Mouse (Mus musculus) cerebellum, adult 2 months (tissue): ENCODE measurements at regions not wholly inside any gene's neighbourhood (a gene's known extent, or its start where the extent isn't known, plus 50 kb on each side); places are given as distances from the start of the nearest gene placed in this dataset.

Experiments used
- DNase-seq, 2 experiments: peaks; one replicate each; pipeline ENCODE4 v3.0.0; 2021
- H3K27ac ChIP-seq: fragments of 200-500 bp; 2 replicates; pipeline ENCODE4 v1.5.1; 2012; ENCODE audit warnings: low read length, control low read depth, inconsistent platforms; ENCODE audit not compliant: insufficient read depth
- H3K27me3 ChIP-seq: fragments of 200-500 bp; 2 replicates; pipeline ENCODE4 v1.6.1; 2012; ENCODE audit warnings: inconsistent platforms, mild to moderate bottlenecking, low read length, moderate library complexity; ENCODE audit not compliant: control insufficient read depth, insufficient read depth
- H3K4me1 ChIP-seq: fragments of 200-500 bp; 2 replicates; pipeline ENCODE4 v1.6.1; 2011; ENCODE audit warnings: low read length; ENCODE audit not compliant: control insufficient read depth, insufficient read depth
- H3K4me3 ChIP-seq: fragments of 200-500 bp; replicated peaks from 2 replicates; pipeline ENCODE3; 2011; ENCODE audit warnings: mild to moderate bottlenecking, low read depth, low read length, control low read depth; ENCODE audit not compliant: insufficient read depth
- CTCF ChIP-seq: fragments of 200-500 bp; IDR thresholded peaks from 2 replicates; pipeline ENCODE4 v1.5.1; 2011; ENCODE audit warnings: low read depth, mild to moderate bottlenecking, control low read depth, low read length, moderate library complexity, borderline replicate concordance; ENCODE audit not compliant: insufficient read depth
- POLR2A ChIP-seq: fragments of 200-500 bp; IDR thresholded peaks from 2 replicates; pipeline ENCODE4 v1.6.1; 2011; ENCODE audit warnings: low read length, control low read depth, borderline replicate concordance; ENCODE audit not compliant: insufficient read depth
- WGBS: fragments of 180-500 bp; shearing (Covaris S2); methylation state at CpG from one replicate; pipeline ENCODE4 v1.1.7; 2018; 5-methylcytosine and 5-hydroxymethylcytosine counted together

DNA sequence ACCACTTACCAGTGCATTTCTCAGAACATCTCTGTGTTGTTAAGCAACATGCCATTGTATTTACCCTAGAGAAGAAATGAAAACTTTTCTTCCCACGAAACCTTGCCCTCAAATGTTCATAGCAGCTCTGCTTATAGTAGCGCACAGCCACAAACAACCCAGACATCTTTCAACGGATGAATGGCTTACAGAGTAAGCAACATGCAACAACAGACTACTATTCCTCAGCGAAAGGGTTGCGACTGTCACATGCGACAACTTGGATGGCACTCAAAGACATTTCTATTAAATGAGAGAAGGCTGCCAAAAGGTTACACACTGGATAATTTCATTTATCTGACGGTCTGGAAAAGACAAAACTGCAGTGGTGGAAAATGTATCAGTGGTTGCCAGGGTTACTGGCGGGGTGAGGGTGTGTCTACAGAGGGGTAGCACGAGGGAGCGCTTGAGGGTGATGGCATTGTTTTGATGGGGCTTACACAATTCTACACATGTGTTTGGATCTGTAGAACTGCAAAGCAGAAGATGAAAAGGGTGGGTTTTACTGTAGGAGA lies 101.0 kb upstream of the 1600014C23Rik start:
- H3K27ac ChIP-seq: no peak overlapping the region
- DNase-seq: no peak
- no peaks in the 10 kb centered on the region for H3K4me1 ChIP-seq
- no peaks in the 10 kb centered on the region for H3K27me3 ChIP-seq
- 52% methylated on average over 10 of the region's 10 CpGs for WGBS
- H3K4me3 ChIP-seq: no peak overlapping the region
- no peak for TF ChIP-seq CTCF
- TF ChIP-seq POLR2A: no peak

DNA sequence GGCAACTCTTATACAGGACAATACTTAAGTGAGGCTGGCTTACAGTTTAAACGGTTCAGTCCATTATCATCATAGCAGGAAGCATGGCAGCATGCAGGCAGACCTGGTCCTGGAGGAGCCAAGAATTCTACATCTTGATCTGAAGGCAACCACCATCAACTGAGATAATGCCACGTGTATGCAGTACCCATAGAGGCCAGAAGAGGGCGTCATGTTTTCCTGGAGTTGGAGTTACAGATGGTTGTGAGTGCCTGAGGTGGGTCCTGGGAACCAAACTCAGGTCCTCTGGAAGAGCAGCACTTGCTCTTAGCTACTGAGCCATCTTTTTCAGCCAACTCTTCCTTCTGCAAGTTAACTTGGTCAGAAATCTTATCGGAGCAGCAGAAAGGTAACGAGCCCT lies 96.7 kb upstream of the 1600014C23Rik start:
- WGBS: 84% methylated on average over 5 of the region's 5 CpGs
- TF ChIP-seq POLR2A (no peak), CTCF (0 out of 2 replicates have a peak, but pooled peaks have one; percentile 5)
- DNase-seq: no peak
- Histone ChIP-seq H3K4me3 (no peak overlapping the region), H3K4me1 (no peaks in the 10 kb centered on the region), H3K27ac (no peak overlapping the region), H3K27me3 (no peaks in the 10 kb centered on the region)

DNA sequence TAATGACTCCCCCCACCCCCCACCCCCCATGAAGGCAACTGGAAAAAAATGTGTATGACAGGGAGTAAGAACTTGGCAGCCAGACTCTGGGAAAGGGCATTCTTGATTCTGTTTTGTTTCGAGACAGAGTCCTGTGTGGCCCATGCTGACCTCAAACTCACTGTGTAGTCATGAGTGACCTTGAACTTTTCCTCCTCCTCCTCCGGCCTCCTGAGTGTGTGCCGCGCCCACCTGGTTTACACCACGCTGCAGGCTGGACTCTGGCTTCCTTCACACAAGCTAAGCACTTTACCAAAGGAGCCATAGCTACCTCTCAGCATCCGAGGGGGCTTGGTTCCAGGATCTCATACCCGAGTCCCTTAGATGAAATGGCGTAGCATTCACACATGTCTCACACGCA lies 95.9 kb upstream of the 1600014C23Rik start:
- no peak for DNase-seq
- 93% methylated on average over 9 of the region's 9 CpGs for WGBS
- Histone ChIP-seq H3K27ac (no peak overlapping the region), H3K4me3 (no peak overlapping the region), H3K27me3 (no peaks in the 10 kb centered on the region), H3K4me1 (no peaks in the 10 kb centered on the region)
- TF ChIP-seq POLR2A (no peak), CTCF (no peak)

DNA sequence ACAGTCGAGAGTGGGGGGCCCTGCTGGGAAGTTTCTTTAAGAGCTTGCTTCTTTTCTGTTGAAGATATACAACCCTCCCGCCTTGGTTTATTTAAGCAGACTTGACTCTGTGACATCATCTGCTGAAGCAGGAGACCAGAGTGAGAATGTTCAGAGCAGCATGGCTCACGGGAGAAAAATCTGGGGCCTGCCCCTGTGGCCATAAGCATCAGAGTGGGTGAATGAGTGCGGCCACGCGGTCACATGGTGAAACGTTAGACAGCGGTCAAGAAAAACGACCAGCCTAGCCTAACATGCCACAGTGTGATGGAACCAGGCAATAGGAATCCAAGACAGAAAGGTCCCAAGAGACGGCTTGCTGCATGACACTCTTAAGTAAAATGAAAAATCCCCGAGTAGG lies 95.2 kb upstream of the 1600014C23Rik start:
- TF ChIP-seq POLR2A: no peak
- no peak for TF ChIP-seq CTCF
- no peak overlapping the region for H3K27ac ChIP-seq
- DNase-seq: no peak
- WGBS: 84% methylated on average over 11 of the region's 11 CpGs
- no peaks in the 10 kb centered on the region for H3K27me3 ChIP-seq
- peaks cover 5% of the 10 kb centered on the region for H3K4me1 ChIP-seq
- no peak overlapping the region for H3K4me3 ChIP-seq

DNA sequence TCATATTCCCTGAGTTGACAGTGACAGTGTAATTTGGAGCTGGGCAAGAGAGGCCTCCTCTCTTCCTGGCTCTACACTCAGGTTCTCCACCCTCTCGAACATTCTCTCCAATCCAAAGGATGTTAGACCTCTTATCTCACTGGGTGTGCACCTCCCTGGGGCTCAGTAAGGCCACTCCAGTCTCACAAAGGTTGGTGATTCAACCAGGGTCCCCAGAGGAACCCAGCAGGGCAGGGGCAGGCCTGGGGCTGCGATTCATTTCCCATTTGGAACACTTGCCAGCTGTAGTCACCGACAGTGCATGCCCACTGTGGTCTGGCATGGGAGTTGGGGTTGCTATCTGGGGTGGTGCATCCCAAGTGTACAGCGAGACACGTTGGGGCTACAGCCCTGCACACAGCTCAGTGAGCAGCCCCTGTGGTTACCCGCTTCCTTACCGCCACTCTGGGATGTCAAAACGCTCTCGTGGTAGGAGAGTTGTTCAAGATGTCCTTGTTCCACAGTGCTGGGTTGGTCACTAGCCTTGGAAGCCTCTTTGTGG lies 94.7 kb upstream of the 1600014C23Rik start:
- Histone ChIP-seq H3K4me3 (no peak overlapping the region), H3K27me3 (no peaks in the 10 kb centered on the region), H3K4me1 (peaks cover 8% of the 10 kb centered on the region), H3K27ac (no peak overlapping the region)
- TF ChIP-seq CTCF (no peak), POLR2A (no peak)
- no peak for DNase-seq
- WGBS: 71% methylated on average over 9 of the region's 9 CpGs

DNA sequence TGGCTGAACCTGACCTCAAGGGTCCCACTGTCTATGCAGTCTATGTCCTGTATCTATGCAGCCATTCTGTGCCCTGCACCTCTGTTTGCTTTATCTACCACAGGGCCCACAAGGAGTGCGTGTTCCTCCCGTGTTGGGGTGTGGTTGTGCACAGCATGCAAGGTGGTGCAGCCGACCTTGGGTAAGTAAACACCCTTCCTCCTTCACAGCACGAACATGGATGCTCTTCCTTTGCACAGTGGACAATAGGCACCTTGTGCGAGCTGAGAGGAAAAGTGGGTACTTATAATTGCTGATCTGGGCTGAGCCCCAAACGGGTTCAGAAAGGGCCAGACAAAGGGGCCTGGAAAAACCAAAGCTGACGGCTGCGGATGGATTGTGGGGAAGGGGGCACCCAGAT lies 91.3 kb upstream of the 1600014C23Rik start:
- 82% methylated on average over 8 of the region's 8 CpGs for WGBS
- H3K4me3 ChIP-seq: no peak overlapping the region

DNA sequence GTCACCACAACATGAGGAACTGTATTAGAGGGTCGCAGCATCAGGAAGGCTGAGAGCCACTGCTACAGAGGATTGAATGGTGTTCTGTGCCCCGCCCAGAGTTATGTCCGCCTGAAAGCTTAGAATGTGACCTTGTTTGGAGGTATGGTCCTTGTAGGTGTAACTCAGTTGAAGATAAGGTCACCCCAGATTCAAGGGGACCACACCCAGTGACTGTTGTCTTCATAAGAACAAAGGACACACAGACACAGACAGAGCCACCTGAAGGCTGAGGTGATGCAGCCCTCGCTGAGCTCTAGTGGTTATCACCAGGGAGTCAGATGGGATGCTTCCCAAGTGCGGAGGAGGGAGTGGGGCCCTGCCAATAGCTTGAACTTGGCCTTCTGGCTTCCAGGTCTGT lies 89.9 kb upstream of the 1600014C23Rik start:
- Histone ChIP-seq H3K4me1 (peaks cover 8% of the 10 kb centered on the region), H3K27ac (no peak overlapping the region), H3K27me3 (no peaks in the 10 kb centered on the region), H3K4me3 (no peak overlapping the region)
- 61% methylated on average over 5 of the region's 5 CpGs for WGBS
- TF ChIP-seq POLR2A: no peak
- no peak for TF ChIP-seq CTCF
- peak in 1 of 2 experiments; percentile 32 for DNase-seq

More for the DNA sequence above, 91.3 kb upstream of the 1600014C23Rik start:
- no peak for TF ChIP-seq POLR2A
- no peak for TF ChIP-seq CTCF
- Histone ChIP-seq H3K27me3 (no peaks in the 10 kb centered on the region), H3K27ac (no peak overlapping the region), H3K4me1 (peaks cover 8% of the 10 kb centered on the region)
- DNase-seq: no peak

DNA sequence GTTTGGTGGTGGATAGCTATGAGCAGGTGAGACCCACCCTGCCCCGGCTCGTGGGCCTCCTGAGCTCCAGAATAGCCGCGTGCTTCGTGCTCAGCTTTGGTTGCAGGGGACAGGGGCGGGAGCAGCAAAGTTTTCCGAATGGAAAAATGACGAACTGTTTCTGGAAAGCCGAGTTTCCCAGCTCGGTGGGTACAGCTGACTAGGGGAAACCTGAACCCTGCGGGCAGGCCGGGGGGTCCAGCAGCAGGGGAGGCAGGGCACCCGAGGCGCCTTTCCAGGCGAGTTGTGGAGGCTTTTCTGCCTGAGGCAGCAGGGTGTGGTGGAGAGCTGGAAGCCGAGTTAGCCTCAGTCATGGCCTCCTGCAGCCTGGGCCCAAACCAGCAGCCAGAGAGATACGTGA lies 88.8 kb upstream of the 1600014C23Rik start:
- TF ChIP-seq POLR2A (no peak), CTCF (no peak)
- WGBS: 89% methylated on average over 17 of the region's 17 CpGs

More for the DNA sequence above, 88.8 kb upstream of the 1600014C23Rik start:
- DNase-seq: no peak
- Histone ChIP-seq H3K27ac (no peak overlapping the region), H3K4me1 (peaks cover 8% of the 10 kb centered on the region), H3K4me3 (no peak overlapping the region), H3K27me3 (no peaks in the 10 kb centered on the region)
